Mouse (Mus musculus): ENCODE data around the gene Mxd3. TPM values are rescaled to one million over a fixed set of nuclear protein-coding genes. Genes with fewer than 3 reads are reported as not detected.

The Mxd3 gene
- total and polyA plus RNA-seq, 2 experiments from 2014 or later: 3.5 to 6.6 TPM

- DNase-seq (ENCODE audit: low spot score): peak; percentile 56
- no peak overlapping the region for H3K4me3 ChIP-seq (ENCODE audit: low read depth, low read length)
- no peak overlapping the region for H3K27ac ChIP-seq (ENCODE audit: low read depth, low read length)
- no peaks in the 10 kb centered on the region for H3K9me3 ChIP-seq (ENCODE audit: low read length)
- H3K27me3 ChIP-seq (ENCODE audit: insufficient read depth, low read length): no peaks in the 10 kb centered on the region
- ATAC-seq (ENCODE audit: low FRiP score): no peak
- no peak overlapping the region for H3K9ac ChIP-seq (replicated peaks; ENCODE audit: low read length, poor library complexity, severe bottlenecking)
- H3K36me3 ChIP-seq (ENCODE audit: insufficient read depth, low read length): no peaks in the 10 kb centered on the region
- H3K4me1 ChIP-seq (ENCODE audit: insufficient read depth, low read length): no peaks in the 10 kb centered on the region
- WGBS: 59% methylated on average over 12 of the region's 12 CpGs
- H3K4me2 ChIP-seq (ENCODE audit: low read depth, low read length, poor library complexity, severe bottlenecking): no peak overlapping the region
- no peak for TF ChIP-seq CTCF (IDR thresholded peaks at IDR 0.05)
Observed at GRCm38 (mm10) chr13:55338131-55339054, 8.8 kb upstream of the Mxd3 start.

GRCm38 (mm10) chr13:55337341-55337975 lies 7.8 kb upstream of the Mxd3 start:
- no peak overlapping the region for H3K4me2 ChIP-seq (ENCODE audit: low read depth, low read length, poor library complexity, severe bottlenecking)
- 64% methylated on average over 10 of the region's 10 CpGs for WGBS
- no peak for TF ChIP-seq CTCF (IDR thresholded peaks at IDR 0.05)
- H3K4me1 ChIP-seq (ENCODE audit: insufficient read depth, low read length): no peaks in the 10 kb centered on the region
- ATAC-seq (ENCODE audit: low FRiP score) (no peak), DNase-seq (ENCODE audit: low spot score) (no peak)
- H3K9me3 ChIP-seq (ENCODE audit: low read length): no peaks in the 10 kb centered on the region
- H3K4me3 ChIP-seq (ENCODE audit: low read depth, low read length): no peak overlapping the region
- no peak overlapping the region for H3K9ac ChIP-seq (replicated peaks; ENCODE audit: low read length, poor library complexity, severe bottlenecking)
- no peaks in the 10 kb centered on the region for H3K27me3 ChIP-seq (ENCODE audit: insufficient read depth, low read length)
- no peak overlapping the region for H3K27ac ChIP-seq (ENCODE audit: low read depth, low read length)
- H3K36me3 ChIP-seq (ENCODE audit: insufficient read depth, low read length): no peaks in the 10 kb centered on the region

- no peak overlapping the region for H3K27ac ChIP-seq (ENCODE audit: low read depth, low read length)
- H3K9me3 ChIP-seq (ENCODE audit: low read length): no peaks in the 10 kb centered on the region
- WGBS: 88% methylated on average over 4 of the region's 4 CpGs
- DNase-seq (ENCODE audit: low spot score) (no peak), ATAC-seq (ENCODE audit: low FRiP score) (no peak)
- H3K36me3 ChIP-seq (ENCODE audit: insufficient read depth, low read length): no peaks in the 10 kb centered on the region
- TF ChIP-seq CTCF (IDR thresholded peaks at IDR 0.05): no peak
- no peak overlapping the region for H3K4me3 ChIP-seq (ENCODE audit: low read depth, low read length)
- no peak overlapping the region for H3K4me2 ChIP-seq (ENCODE audit: low read depth, low read length, poor library complexity, severe bottlenecking)
- H3K27me3 ChIP-seq (ENCODE audit: insufficient read depth, low read length): no peaks in the 10 kb centered on the region
- no peaks in the 10 kb centered on the region for H3K4me1 ChIP-seq (ENCODE audit: insufficient read depth, low read length)
- no peak overlapping the region for H3K9ac ChIP-seq (replicated peaks; ENCODE audit: low read length, poor library complexity, severe bottlenecking)
Observed at GRCm38 (mm10) chr13:55335701-55336100, 6.1 kb upstream of the Mxd3 start.

- DNase-seq (ENCODE audit: low spot score) (no peak), ATAC-seq (ENCODE audit: low FRiP score) (no peak)
- H3K9ac ChIP-seq (replicated peaks; ENCODE audit: low read length, poor library complexity, severe bottlenecking): no peak overlapping the region
- no peaks in the 10 kb centered on the region for H3K27me3 ChIP-seq (ENCODE audit: insufficient read depth, low read length)
- no peaks in the 10 kb centered on the region for H3K4me1 ChIP-seq (ENCODE audit: insufficient read depth, low read length)
- no peak overlapping the region for H3K4me3 ChIP-seq (ENCODE audit: low read depth, low read length)
- H3K4me2 ChIP-seq (ENCODE audit: low read depth, low read length, poor library complexity, severe bottlenecking): no peak overlapping the region
- 80% methylated on average over 3 of the region's 3 CpGs for WGBS
- H3K36me3 ChIP-seq (ENCODE audit: insufficient read depth, low read length): no peaks in the 10 kb centered on the region
- no peaks in the 10 kb centered on the region for H3K9me3 ChIP-seq (ENCODE audit: low read length)
- TF ChIP-seq CTCF (IDR thresholded peaks at IDR 0.05): no peak
- no peak overlapping the region for H3K27ac ChIP-seq (ENCODE audit: low read depth, low read length)
Observed at GRCm38 (mm10) chr13:55332331-55332730, 2.7 kb upstream of the Mxd3 start.

- H3K27me3 ChIP-seq (ENCODE audit: insufficient read depth, low read length): no peaks in the 10 kb centered on the region
- peak overlapping the region; percentile 57 for H3K4me3 ChIP-seq (ENCODE audit: low read depth, low read length)
- peak overlapping the region; percentile 65; the same call in 1 of the 2 replicates for H3K27ac ChIP-seq (ENCODE audit: low read depth, low read length)
- no peak for DNase-seq (ENCODE audit: low spot score)
- peaks cover 3% of the 10 kb centered on the region for H3K36me3 ChIP-seq (ENCODE audit: insufficient read depth, low read length)
- H3K9me3 ChIP-seq (ENCODE audit: low read length): no peaks in the 10 kb centered on the region
- no peak for ATAC-seq (ENCODE audit: low FRiP score)
- peak overlapping the region; percentile 95 for H3K4me2 ChIP-seq (ENCODE audit: low read depth, low read length, poor library complexity, severe bottlenecking)
- peak; percentile 73 for TF ChIP-seq CTCF (IDR thresholded peaks at IDR 0.05)
- no peak overlapping the region for H3K9ac ChIP-seq (replicated peaks; ENCODE audit: low read length, poor library complexity, severe bottlenecking)
- H3K4me1 ChIP-seq (ENCODE audit: insufficient read depth, low read length): peaks cover 3% of the 10 kb centered on the region; the same call in 1 of the 2 replicates
- 51% methylated on average over 14 of the region's 14 CpGs for WGBS
Observed at GRCm38 (mm10) chr13:55330567-55331400, 1.2 kb upstream of the Mxd3 start.

All from midbrain, postnatal 0 days (tissue).